Mouse (Mus musculus) liver, embryonic 14.5 days (tissue): ENCODE measurements around the gene Gtf3c1.

Experiments
- CTCF ChIP-seq: IDR thresholded peaks from 2 replicates; pipeline ENCODE4 v1.5.1; 2016; ENCODE audit warnings: antibody characterized with exemption, low read depth, control low read depth
- EP300 ChIP-seq: IDR thresholded peaks from 2 replicates; pipeline ENCODE4 v1.6.1; 2016; ENCODE audit warnings: antibody characterized with exemption, low read depth

GRCm38 (mm10) chr7:125671396-125671795, 36.2 kb downstream of the Gtf3c1 start:
- no peak for TF ChIP-seq EP300
- TF ChIP-seq CTCF: no peak
